Mouse (Mus musculus): Measurements from ENCODE around the gene Sh3bp5. TPM values are rescaled to one million over a fixed set of nuclear protein-coding genes. Genes with fewer than 3 reads are reported as not detected.
A peak's percentile ranks its signal among the peaks of the same experiment; 100 is the strongest.

Sh3bp5 gene
- polyA plus RNA-seq, 1 experiment, result 43.4 TPM

DNA sequence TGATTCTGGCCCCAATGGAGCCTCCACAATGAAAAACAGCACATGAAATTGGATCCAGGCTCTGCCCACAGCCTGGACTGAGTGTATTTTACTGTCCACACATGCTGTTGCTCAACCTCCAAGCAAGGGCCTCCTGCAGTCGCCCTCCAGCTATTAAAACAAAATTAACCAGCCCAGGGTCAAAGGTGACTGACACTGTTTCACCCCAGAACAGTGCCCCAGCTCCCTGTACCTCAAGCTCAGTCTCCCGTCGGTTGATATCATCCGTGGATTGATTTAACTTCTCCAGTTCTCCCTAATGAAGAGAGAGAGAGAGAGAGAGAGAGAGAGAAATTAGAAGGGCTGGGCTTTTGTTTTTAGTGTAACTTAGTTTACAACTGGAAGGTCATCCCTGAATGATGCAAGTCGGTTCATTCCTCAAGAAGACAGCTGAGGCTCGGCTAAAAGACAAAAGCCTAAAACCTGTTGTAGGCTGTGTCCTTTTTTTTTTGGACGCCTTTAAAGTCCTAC is 2.0 kb downstream of the Sh3bp5 start:
- peaks cover 28% of the 10 kb centered on the region for H3K4me1 ChIP-seq (ENCODE audit: control insufficient read depth, insufficient read depth, low read length)
- H3K4me3 ChIP-seq (ENCODE audit: insufficient read depth, low read depth, low read length), result no peak overlapping the region
- no peaks in the 10 kb centered on the region for H3K27me3 ChIP-seq (replicated peaks; ENCODE audit: control insufficient read depth, insufficient read depth, low read length)
- H3K36me3 ChIP-seq (ENCODE audit: control insufficient read depth, insufficient read depth, low read length), result no peaks in the 10 kb centered on the region
- DNase-seq, result peak; percentile 85
- WGBS, result 17% methylated on average over 7 of the region's 7 CpGs
- H3K27ac ChIP-seq (ENCODE audit: insufficient read depth, low read depth, low read length), result peak overlapping the region; percentile 86; the same call in 1 of the 2 replicates
- no peak for TF ChIP-seq CTCF (conservative IDR thresholded peaks at IDR 0.05; ENCODE audit: insufficient read depth, insufficient read length, low read depth, low read length)

DNA sequence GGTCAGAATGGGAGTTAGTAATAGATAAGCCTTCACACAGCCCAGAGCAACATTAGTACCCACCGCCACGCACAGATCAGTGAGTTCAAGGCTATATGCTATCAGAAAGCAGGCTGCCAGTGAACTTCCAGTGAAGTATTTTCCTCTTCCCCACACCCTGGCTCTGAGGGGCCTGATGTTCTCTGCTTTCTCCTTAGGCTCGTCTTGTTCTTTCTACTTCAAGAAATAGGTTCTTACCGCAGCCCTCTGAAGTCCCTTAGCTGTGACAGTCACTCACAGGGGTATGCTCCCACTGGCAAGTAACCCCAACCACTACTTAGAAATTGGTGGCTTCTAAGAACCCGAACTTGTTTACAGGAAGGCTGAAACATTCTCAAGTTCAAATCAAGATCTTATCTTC is 2.8 kb downstream of the Sh3bp5 start:
- Histone ChIP-seq H3K27me3 (replicated peaks; ENCODE audit: control insufficient read depth, insufficient read depth, low read length) (no peaks in the 10 kb centered on the region), H3K36me3 (ENCODE audit: control insufficient read depth, insufficient read depth, low read length) (no peaks in the 10 kb centered on the region), H3K27ac (ENCODE audit: insufficient read depth, low read depth, low read length) (peak overlapping the region; percentile 86), H3K4me1 (ENCODE audit: control insufficient read depth, insufficient read depth, low read length) (peaks cover 36% of the 10 kb centered on the region), H3K4me3 (ENCODE audit: insufficient read depth, low read depth, low read length) (peak overlapping the region; percentile 12; the same call in 1 of the 2 replicates)
- TF ChIP-seq POLR2A (IDR thresholded peaks at IDR 0.05; ENCODE audit: low read depth, low read length) (no peak), CTCF (conservative IDR thresholded peaks at IDR 0.05; ENCODE audit: insufficient read depth, insufficient read length, low read depth, low read length) (no peak)
- WGBS, result 40% methylated on average over 5 of the region's 5 CpGs
- DNase-seq, result no peak

DNA sequence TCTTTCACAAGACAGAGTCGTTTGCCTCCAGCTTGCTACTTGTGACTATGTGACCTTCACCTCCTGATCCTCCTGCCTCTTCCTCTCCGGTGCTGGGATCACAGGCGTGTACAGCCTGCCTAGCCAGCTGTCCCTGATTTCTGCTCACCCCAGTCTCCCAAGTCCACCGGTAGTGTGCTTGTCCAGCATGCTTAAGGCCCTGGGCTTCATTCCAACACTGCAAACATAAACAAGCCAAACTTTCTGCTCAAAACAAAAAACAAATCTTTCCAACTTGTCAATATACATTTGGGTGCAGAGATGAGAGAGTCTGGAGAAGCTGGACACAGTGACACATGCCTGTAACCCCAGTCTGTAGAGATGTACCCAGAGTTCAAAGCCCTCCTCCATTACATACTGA is 3.5 kb downstream of the Sh3bp5 start:
- H3K27ac ChIP-seq (ENCODE audit: insufficient read depth, low read depth, low read length), result peak overlapping the region; percentile 73
- DNase-seq, result peak; percentile 65
- H3K4me1 ChIP-seq (ENCODE audit: control insufficient read depth, insufficient read depth, low read length), result peaks cover 43% of the 10 kb centered on the region
- peak overlapping the region; percentile 28; the same call in 1 of the 2 replicates for H3K4me3 ChIP-seq (ENCODE audit: insufficient read depth, low read depth, low read length)
- no peaks in the 10 kb centered on the region for H3K27me3 ChIP-seq (replicated peaks; ENCODE audit: control insufficient read depth, insufficient read depth, low read length)
- no peaks in the 10 kb centered on the region; the same call in 1 of the 2 replicates for H3K36me3 ChIP-seq (ENCODE audit: control insufficient read depth, insufficient read depth, low read length)
- TF ChIP-seq CTCF (conservative IDR thresholded peaks at IDR 0.05; ENCODE audit: insufficient read depth, insufficient read length, low read depth, low read length), result no peak
- no peak for TF ChIP-seq POLR2A (IDR thresholded peaks at IDR 0.05; ENCODE audit: low read depth, low read length)
- 5% methylated on average over 4 of the region's 4 CpGs for WGBS

DNA sequence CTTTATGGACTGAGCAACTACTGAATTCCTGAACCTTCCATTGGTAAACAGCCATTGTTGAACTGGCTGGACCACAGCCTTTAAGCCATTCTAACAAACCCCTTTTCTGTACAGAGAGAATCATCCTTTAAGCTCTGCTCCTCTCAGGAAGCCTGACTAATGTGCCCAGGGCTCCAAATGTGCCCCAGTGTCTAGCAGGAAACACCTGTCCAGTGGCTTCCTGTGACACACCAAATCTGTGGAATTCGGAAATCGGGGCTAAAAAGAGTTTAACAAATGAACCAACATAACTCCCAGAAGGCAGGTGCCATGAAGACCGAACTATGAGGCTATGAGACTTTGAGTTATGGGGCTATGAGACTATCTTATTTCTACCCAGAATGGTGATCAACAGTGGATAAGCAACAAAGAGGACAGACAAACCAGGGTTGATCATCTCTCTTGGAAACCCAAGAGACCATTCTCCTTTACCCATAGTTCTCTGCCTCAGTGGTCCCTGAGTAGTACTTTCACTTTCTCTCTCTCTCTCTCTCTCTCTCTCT is 4.0 kb downstream of the Sh3bp5 start:
- TF ChIP-seq CTCF (conservative IDR thresholded peaks at IDR 0.05; ENCODE audit: insufficient read depth, insufficient read length, low read depth, low read length), result no peak
- TF ChIP-seq POLR2A (IDR thresholded peaks at IDR 0.05; ENCODE audit: low read depth, low read length), result no peak
- Histone ChIP-seq H3K4me1 (ENCODE audit: control insufficient read depth, insufficient read depth, low read length) (peaks cover 48% of the 10 kb centered on the region), H3K4me3 (ENCODE audit: insufficient read depth, low read depth, low read length) (no peak overlapping the region), H3K27me3 (replicated peaks; ENCODE audit: control insufficient read depth, insufficient read depth, low read length) (no peaks in the 10 kb centered on the region), H3K27ac (ENCODE audit: insufficient read depth, low read depth, low read length) (peak overlapping the region; percentile 56; the same call in 1 of the 2 replicates), H3K36me3 (ENCODE audit: control insufficient read depth, insufficient read depth, low read length) (no peaks in the 10 kb centered on the region; the same call in 1 of the 2 replicates)
- peak; percentile 81 for DNase-seq
- WGBS, result 79% methylated on average over 3 of the region's 3 CpGs

DNA sequence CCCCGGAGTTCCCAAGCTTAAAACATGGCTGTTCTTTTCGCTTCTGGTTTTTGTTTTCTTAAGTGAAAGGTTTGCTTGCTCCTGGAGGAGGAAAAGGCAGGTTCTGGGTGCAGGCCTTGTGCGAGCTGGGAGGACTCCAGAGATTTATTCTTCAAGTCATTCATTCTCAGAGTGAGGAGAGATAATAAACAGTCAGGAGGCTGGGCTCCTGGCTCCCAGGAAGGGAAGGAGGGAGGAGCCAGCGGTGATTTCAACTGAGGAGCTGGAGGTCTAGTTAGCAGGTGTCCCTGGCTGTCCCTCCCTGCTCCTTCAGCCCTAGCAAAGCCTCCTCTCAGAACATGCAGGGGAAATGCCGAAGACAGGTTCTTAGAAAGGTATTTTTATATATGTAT is 6.9 kb downstream of the Sh3bp5 start:
- no peaks in the 10 kb centered on the region; the same call in 1 of the 2 replicates for H3K36me3 ChIP-seq (ENCODE audit: control insufficient read depth, insufficient read depth, low read length)
- H3K4me3 ChIP-seq (ENCODE audit: insufficient read depth, low read depth, low read length), result no peak overlapping the region
- no peak for DNase-seq
- peaks cover 46% of the 10 kb centered on the region for H3K4me1 ChIP-seq (ENCODE audit: control insufficient read depth, insufficient read depth, low read length)
- WGBS, result 28% methylated on average over 5 of the region's 5 CpGs
- peak overlapping the region; percentile 24 for H3K27ac ChIP-seq (ENCODE audit: insufficient read depth, low read depth, low read length)
- no peaks in the 10 kb centered on the region for H3K27me3 ChIP-seq (replicated peaks; ENCODE audit: control insufficient read depth, insufficient read depth, low read length)
- no peak for TF ChIP-seq CTCF (conservative IDR thresholded peaks at IDR 0.05; ENCODE audit: insufficient read depth, insufficient read length, low read depth, low read length)
- TF ChIP-seq POLR2A (IDR thresholded peaks at IDR 0.05; ENCODE audit: low read depth, low read length), result no peak

DNA sequence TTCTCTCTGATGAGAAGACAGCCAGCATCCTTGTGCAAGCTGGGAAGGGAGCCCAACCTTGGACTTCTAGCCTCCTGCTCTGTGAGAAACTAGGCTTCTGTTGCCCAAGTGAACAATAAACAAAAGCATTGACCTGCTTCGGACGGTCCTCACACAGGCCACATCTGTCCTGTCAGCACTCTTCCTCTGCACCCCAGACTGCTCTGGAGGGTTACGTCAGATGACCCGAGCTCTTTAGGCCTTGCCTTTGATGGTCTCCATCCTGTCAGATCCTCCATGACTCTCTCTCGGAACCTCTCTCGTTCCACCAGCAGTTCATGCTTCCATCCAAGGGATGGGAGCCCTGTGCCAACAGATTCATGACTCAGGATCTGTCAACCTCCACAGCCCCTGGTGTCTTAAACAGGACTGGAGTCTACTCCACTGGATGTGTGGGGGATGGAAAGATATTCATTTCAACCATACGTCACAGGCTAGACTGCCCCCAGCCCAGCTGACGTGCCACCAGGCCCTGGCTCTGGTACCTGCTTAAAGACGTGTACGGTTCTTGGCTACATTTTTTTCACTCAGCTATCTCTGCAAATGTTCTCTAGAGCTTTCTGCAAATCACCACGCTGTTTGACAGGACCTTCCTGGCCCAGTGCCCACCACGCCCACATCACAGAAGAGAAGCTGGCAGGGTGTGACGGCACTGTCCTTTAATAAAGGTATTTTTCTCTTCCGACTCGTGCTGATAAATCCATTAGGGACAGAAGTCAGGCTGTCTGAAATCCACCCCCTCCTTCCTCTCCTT is 7.5 kb downstream of the Sh3bp5 start:
- H3K27ac ChIP-seq (ENCODE audit: insufficient read depth, low read depth, low read length), result peak overlapping the region; percentile 24
- no peak for TF ChIP-seq POLR2A (IDR thresholded peaks at IDR 0.05; ENCODE audit: low read depth, low read length)
- H3K4me1 ChIP-seq (ENCODE audit: control insufficient read depth, insufficient read depth, low read length), result peaks cover 51% of the 10 kb centered on the region
- WGBS, result 24% methylated on average over 15 of the region's 15 CpGs
- no peak overlapping the region for H3K4me3 ChIP-seq (ENCODE audit: insufficient read depth, low read depth, low read length)
- H3K36me3 ChIP-seq (ENCODE audit: control insufficient read depth, insufficient read depth, low read length), result no peaks in the 10 kb centered on the region; the same call in 1 of the 2 replicates
- peak; percentile 93 for DNase-seq
- H3K27me3 ChIP-seq (replicated peaks; ENCODE audit: control insufficient read depth, insufficient read depth, low read length), result no peaks in the 10 kb centered on the region

Measured in kidney, adult 2 months (tissue).